Mouse (Mus musculus) stomach, postnatal 0 days (tissue): ENCODE results near the gene Arrdc2. TPM values are rescaled to one million over a fixed set of nuclear protein-coding genes. Genes with fewer than 3 reads are reported as not detected.

Experiments
- ATAC-seq: fragments of 200-750 bp; cut with Nextera tagmentation; 2 replicates; pipeline ENCODE4 v1.8.0; 2017; ENCODE audit not compliant: low FRiP score, low TSS enrichment
- DNase-seq: peaks from one replicate; pipeline ENCODE4 v3.0.0-alpha.2; 2016; ENCODE audit warnings: low spot score
- H3K27ac ChIP-seq: fragments of 300-500 bp; sonication (generic); replicated peaks from 2 replicates; pipeline ENCODE4 v1.5.1; 2014; ENCODE audit warnings: mild to moderate bottlenecking, control low read depth
- H3K27me3 ChIP-seq: fragments of 300-500 bp; sonication (generic); 2 replicates; pipeline ENCODE4 v1.6.1; 2014; ENCODE audit warnings: low read length; ENCODE audit not compliant: control insufficient read depth, insufficient read depth
- H3K36me3 ChIP-seq: fragments of 300-500 bp; sonication (generic); 2 replicates; pipeline ENCODE4 v1.6.1; 2014; ENCODE audit warnings: low read length, mixed read lengths; ENCODE audit not compliant: control insufficient read depth, insufficient read depth
- H3K4me1 ChIP-seq: fragments of 300-500 bp; sonication (generic); replicated peaks from 2 replicates; pipeline ENCODE4 v1.6.1; 2014; ENCODE audit warnings: antibody characterized with exemption; ENCODE audit not compliant: control insufficient read depth, insufficient read depth
- H3K4me2 ChIP-seq: fragments of 300-500 bp; sonication (generic); replicated peaks from 2 replicates; pipeline ENCODE4 v1.6.1; 2014; ENCODE audit warnings: low read depth, mild to moderate bottlenecking, control low read depth, moderate library complexity
- H3K4me3 ChIP-seq: fragments of 300-500 bp; sonication (generic); 2 replicates; pipeline ENCODE4 v1.5.1; 2014; ENCODE audit warnings: low read depth, low read length, control low read depth
- H3K9ac ChIP-seq: fragments of 300-500 bp; sonication (generic); 2 replicates; pipeline ENCODE4 v1.6.1; 2014; ENCODE audit warnings: mild to moderate bottlenecking, low read length, control low read depth, mixed read lengths
- H3K9me3 ChIP-seq: fragments of 300-500 bp; sonication (generic); 2 replicates; pipeline ENCODE4 v1.6.1; 2016; ENCODE audit warnings: low read length; ENCODE audit not compliant: control insufficient read depth
- CTCF ChIP-seq: IDR thresholded peaks from 2 replicates; pipeline ENCODE4 v1.5.1; 2016; ENCODE audit warnings: antibody characterized with exemption, low read depth, mild to moderate bottlenecking, moderate library complexity
- EP300 ChIP-seq: optimal IDR thresholded peaks from 2 replicates; pipeline ENCODE3; 2016; ENCODE audit warnings: antibody characterized with exemption
- WGBS: fragments of 180-500 bp; shearing (Covaris S2); extraction: QIAGEN DNeasy Blood & Tissue Kit; methylation state at CpG from one replicate; pipeline ENCODE4 v1.1.7; 2014; 5-methylcytosine and 5-hydroxymethylcytosine counted together
- polyA plus RNA-seq: library from polyadenylated mRNA; unstranded; fragments of >200 nt; fragmentation: Nextera tagmentation; extraction: Ambion mirVana; gene quantifications from 2 replicates; pipeline ENCODE4 v1.2.1, GENCODE M21; 2015

Gene Arrdc2
- polyA plus RNA-seq, 1 experiment from 2014 or later = 6.8 TPM

GRCm38 (mm10) chr8:70796403-70797080, 43.0 kb downstream of the Arrdc2 start:
- TF ChIP-seq EP300 (no peak), CTCF (no peak)
- peak overlapping the region; percentile 60 for H3K9ac ChIP-seq
- WGBS = 4% methylated on average over 42 of the region's 54 CpGs
- peak overlapping the region; percentile 93 for H3K4me2 ChIP-seq
- H3K4me3 ChIP-seq = peak overlapping the region; percentile 53
- H3K27me3 ChIP-seq = no peaks in the 10 kb centered on the region
- H3K36me3 ChIP-seq = no peaks in the 10 kb centered on the region
- peak overlapping the region; percentile 49 for H3K27ac ChIP-seq
- ATAC-seq (no peak), DNase-seq (peak; percentile 48)
- H3K9me3 ChIP-seq = no peaks in the 10 kb centered on the region
- 0 out of 2 replicates have a peak, but pooled peaks cover 6% of the 10 kb centered on the region for H3K4me1 ChIP-seq

- Histone ChIP-seq H3K9me3 (no peaks in the 10 kb centered on the region), H3K4me2 (no peak overlapping the region), H3K4me3 (no peak overlapping the region), H3K27ac (no peak overlapping the region), H3K27me3 (no peaks in the 10 kb centered on the region), H3K9ac (no peak overlapping the region), H3K36me3 (no peaks in the 10 kb centered on the region), H3K4me1 (peaks cover 10% of the 10 kb centered on the region; the same call in 1 of the 2 replicates)
- 91% methylated on average over 2 of the region's 2 CpGs for WGBS
- TF ChIP-seq EP300 = no peak
- TF ChIP-seq CTCF = peak; percentile 61
- no peak for DNase-seq
- ATAC-seq = no peak
Observed at GRCm38 (mm10) chr8:70795370-70795769, 44.1 kb downstream of the Arrdc2 start.

GRCm38 (mm10) chr8:70794215-70794614, 45.3 kb downstream of the Arrdc2 start:
- 77% methylated on average over 2 of the region's 2 CpGs for WGBS
- Histone ChIP-seq H3K4me3 (no peak overlapping the region), H3K27me3 (no peaks in the 10 kb centered on the region), H3K4me2 (no peak overlapping the region), H3K4me1 (peaks cover 10% of the 10 kb centered on the region; the same call in 1 of the 2 replicates), H3K36me3 (no peaks in the 10 kb centered on the region), H3K9me3 (no peaks in the 10 kb centered on the region), H3K9ac (no peak overlapping the region), H3K27ac (no peak overlapping the region)
- DNase-seq (no peak), ATAC-seq (no peak)
- TF ChIP-seq EP300 (no peak), CTCF (no peak)

GRCm38 (mm10) chr8:70792700-70793099, 46.8 kb downstream of the Arrdc2 start:
- no peak for TF ChIP-seq EP300
- Histone ChIP-seq H3K27ac (peak overlapping the region; percentile 75), H3K36me3 (peaks cover 3% of the 10 kb centered on the region), H3K9me3 (no peaks in the 10 kb centered on the region), H3K9ac (peak overlapping the region; percentile 71; the same call in 1 of the 2 replicates), H3K4me2 (peak overlapping the region; percentile 60), H3K27me3 (no peaks in the 10 kb centered on the region), H3K4me3 (peak overlapping the region; percentile 50), H3K4me1 (peaks cover 8% of the 10 kb centered on the region; the same call in 1 of the 2 replicates)
- peak; percentile 96 for DNase-seq
- ATAC-seq = peak; percentile 74
- WGBS = 0% methylated on average over 20 of the region's 20 CpGs

GRCm38 (mm10) chr8:70791975-70792691, 47.4 kb downstream of the Arrdc2 start:
- TF ChIP-seq EP300 (no peak), CTCF (no peak)
- peak overlapping the region; percentile 71 for H3K9ac ChIP-seq
- DNase-seq (peak; percentile 98), ATAC-seq (peak; percentile 75)
- H3K36me3 ChIP-seq = peaks cover 3% of the 10 kb centered on the region
- peak overlapping the region; percentile 50 for H3K4me3 ChIP-seq
- H3K27me3 ChIP-seq = no peaks in the 10 kb centered on the region
- H3K27ac ChIP-seq = peak overlapping the region; percentile 75
- H3K9me3 ChIP-seq = no peaks in the 10 kb centered on the region
- peak overlapping the region; percentile 60 for H3K4me2 ChIP-seq
- WGBS = 3% methylated on average over 57 of the region's 58 CpGs
- H3K4me1 ChIP-seq = peaks cover 8% of the 10 kb centered on the region; the same call in 1 of the 2 replicates

- Histone ChIP-seq H3K4me3 (peak overlapping the region; percentile 50), H3K27me3 (no peaks in the 10 kb centered on the region), H3K9me3 (no peaks in the 10 kb centered on the region), H3K4me2 (peak overlapping the region; percentile 60), H3K4me1 (peaks cover 8% of the 10 kb centered on the region; the same call in 1 of the 2 replicates), H3K36me3 (peaks cover 3% of the 10 kb centered on the region), H3K9ac (peak overlapping the region; percentile 71), H3K27ac (no peak overlapping the region; the same call in 1 of the 2 replicates)
- ATAC-seq = no peak; the same call in 1 of the 2 replicates
- peak; percentile 71 for DNase-seq
- 43% methylated on average over 7 of the region's 7 CpGs for WGBS
- TF ChIP-seq CTCF = no peak
- no peak for TF ChIP-seq EP300
Observed at GRCm38 (mm10) chr8:70791294-70791701, 48.2 kb downstream of the Arrdc2 start.
